Comparison of ENCODE assay signal across 8 mouse cellular contexts in the genomic region with DNA sequence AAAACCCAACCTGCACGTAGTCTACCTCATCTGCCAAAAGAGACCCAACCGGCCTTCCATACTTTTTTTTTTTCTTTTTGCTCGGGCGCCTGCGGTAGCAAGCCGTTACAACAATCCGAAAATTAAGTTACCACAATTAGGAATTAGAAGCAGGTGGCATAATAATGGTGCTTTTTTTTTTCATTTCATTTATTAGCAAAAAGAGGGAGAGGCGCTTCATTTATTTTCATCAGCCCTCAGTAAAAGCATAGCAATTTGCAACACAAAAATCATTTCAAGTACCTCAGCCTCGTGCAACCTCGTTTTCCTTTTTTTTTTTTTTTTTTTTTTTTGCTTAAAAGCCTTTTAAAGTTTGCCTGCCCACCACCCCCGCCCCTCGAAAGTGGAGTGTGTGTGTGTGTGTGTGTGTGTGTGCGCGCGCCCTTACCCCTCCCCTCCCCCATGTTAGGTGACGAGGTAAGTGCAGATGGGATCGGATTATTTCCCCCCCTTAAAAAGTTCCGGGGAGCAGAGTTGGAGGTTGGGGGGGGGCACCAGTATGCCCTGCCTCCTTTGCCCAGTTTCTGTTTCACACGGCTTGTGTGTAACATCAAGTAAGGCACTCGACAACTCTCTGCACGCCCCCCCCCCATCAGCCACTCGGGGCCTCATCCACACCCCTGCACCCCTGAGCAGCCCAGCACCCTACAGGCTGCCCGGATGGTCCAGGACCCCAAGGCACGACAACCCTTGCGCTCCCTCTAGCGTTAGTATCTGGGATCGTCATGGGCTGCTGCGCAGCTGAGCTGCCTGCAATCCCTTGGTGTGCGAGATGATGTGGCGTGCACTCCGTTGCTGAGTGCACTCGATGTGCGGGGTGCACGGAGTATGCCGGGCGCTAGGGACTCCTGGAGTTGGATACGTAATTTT. TPM values are rescaled to one million over a fixed set of nuclear protein-coding genes. Genes with fewer than 3 reads are reported as not detected.
DNase-seq lines count a peak whose midpoint lies in the region; ATAC-seq lines count a peak whose summit lies in the region.

No protein-coding gene starts in this region.

- H3K27ac ChIP-seq in hindbrain, embryonic 14.5 days = peak overlapping the region; percentile 36; the same call in 1 of the 2 replicates

- 0 out of 2 replicates have a peak, but pooled peaks cover 3% of the 10 kb centered on the region for H3K9me3 ChIP-seq in hindbrain, embryonic 14.5 days (ENCODE audit: control insufficient read depth, low read length)

- DNase-seq in T-cell, adult 2 months (ENCODE audit: low spot score) = peak; percentile 83
- peak; percentile 85 to 91 for DNase-seq in cerebellum, postnatal 25 days
- DNase-seq in frontal cortex, postnatal 25 days (ENCODE audit: low spot score in 2 of 2) = peak; percentile 89 to 90
- DNase-seq in hindbrain, embryonic 14.5 days (ENCODE audit: low spot score) = peak; percentile 96
- peak; percentile 88 to 94 for DNase-seq in layer of hippocampus, postnatal 25 days (ENCODE audit: extremely low spot score in 1 of 2, low spot score in 1 of 2)
- DNase-seq in lung, postnatal 14 days = peak; percentile 93
- peak; percentile 85 for DNase-seq in ovary, postnatal 36 days (ENCODE audit: low spot score)
- DNase-seq in thymus, postnatal 25 days = peak; percentile 91

- no peaks in the 10 kb centered on the region for H3K36me3 ChIP-seq in hindbrain, embryonic 14.5 days (replicated peaks; ENCODE audit: control insufficient read depth, insufficient read depth)

- H3K4me1 ChIP-seq in hindbrain, embryonic 14.5 days (replicated peaks; ENCODE audit: control insufficient read depth, insufficient read depth, low read length) = peaks cover 26% of the 10 kb centered on the region

- H3K27me3 ChIP-seq in hindbrain, embryonic 14.5 days (ENCODE audit: control insufficient read depth, insufficient read depth, low read length) = no peaks in the 10 kb centered on the region

- ATAC-seq in hindbrain, embryonic 14.5 days (ENCODE audit: low FRiP score) = peak; percentile 93

- WGBS in hindbrain, embryonic 14.5 days = 0% methylated on average over 37 of the region's 37 CpGs

- H3K9ac ChIP-seq in hindbrain, embryonic 14.5 days = peak overlapping the region; percentile 46

- H3K4me3 ChIP-seq in hindbrain, embryonic 14.5 days (replicated peaks; ENCODE audit: low read length) = peak overlapping the region; percentile 30

- H3K4me2 ChIP-seq in hindbrain, embryonic 14.5 days (replicated peaks) = peak overlapping the region; percentile 60

RNA-seq across cellular contexts. Expression of gene Vrk1, which starts 47.7 kb away (rescaled TPM):
- polyA plus RNA-seq in hindbrain, embryonic 14.5 days (2014; fragmentation: Nextera tagmentation; extraction: Ambion mirVana) = 30.6 and 35.1 TPM in 2 replicates
- 10 to 100 TPM; 16.6 to 17.7 TPM for total RNA-seq in layer of hippocampus, postnatal 25 days (2021)

Comparison
In these comparisons a context has a peak if more than half of its experiments do, and no peak if none do; other contexts are left out.
1. Peak in every context shown above with its lines: DNase-seq, ATAC-seq, H3K4me3 ChIP-seq and H3K27ac ChIP-seq.